Mouse (Mus musculus) E14TG2a.4 (cell line): ENCODE results near the gene Zfp329.
A peak's percentile ranks its signal among the peaks of the same experiment; 100 is the strongest.
"Not testable (repeated sequence)": the region's sequence is repeated elsewhere in the genome, so short reads cannot be mapped to it uniquely, and the experiment has no call there.

Experiments used
- H3K27me3 ChIP-seq: 2 replicates; pipeline ENCODE4 v1.6.1; 2014; ENCODE audit warnings: low read length, control low read depth; ENCODE audit not compliant: insufficient read depth
- H3K36me3 ChIP-seq: 2 replicates; pipeline ENCODE4 v1.6.1; 2014; ENCODE audit warnings: low read length, control low read depth; ENCODE audit not compliant: insufficient read depth
- H3K4me1 ChIP-seq: replicated peaks from 2 replicates; pipeline ENCODE4 v1.6.1; 2014; ENCODE audit warnings: low read depth, low read length, control low read depth
- H3K4me3 ChIP-seq: replicated peaks from 2 replicates; pipeline ENCODE4 v1.5.1; 2014; ENCODE audit warnings: mild to moderate bottlenecking, low read length
- H3K9me3 ChIP-seq: 2 replicates; pipeline ENCODE4 v1.6.1; 2014; ENCODE audit warnings: low read length, control low read depth
- CTCF ChIP-seq: conservative IDR thresholded peaks from 2 replicates; pipeline ENCODE4 v1.5.1; 2014; ENCODE audit warnings: low read length
- NANOG ChIP-seq: IDR thresholded peaks from 2 replicates; pipeline ENCODE4 v1.6.1; 2014; ENCODE audit warnings: borderline replicate concordance, low read length, mixed read lengths
- POU5F1 ChIP-seq: IDR thresholded peaks from 2 replicates; pipeline ENCODE4 v1.6.1; 2014; ENCODE audit warnings: low read length, borderline replicate concordance

Zfp329 gene

GRCm38 (mm10) chr7:12797971-12798370 lies 20.7 kb downstream of the Zfp329 start:
- Histone ChIP-seq H3K4me3 (no peak overlapping the region), H3K4me1 (peaks cover 26% of the 10 kb centered on the region), H3K27me3 (no peaks in the 10 kb centered on the region), H3K9me3 (no peaks in the 10 kb centered on the region), H3K36me3 (no peaks in the 10 kb centered on the region)
- TF ChIP-seq NANOG, result no peak
- no peak for TF ChIP-seq POU5F1
- TF ChIP-seq CTCF, result peak; percentile 15; the same call in 1 of the 2 replicates

GRCm38 (mm10) chr7:12792624-12793023 lies 26.0 kb downstream of the Zfp329 start:
- H3K27me3 ChIP-seq, H3K36me3 ChIP-seq, H3K4me3 ChIP-seq, H3K9me3 ChIP-seq: not testable (repeated sequence)
- peaks cover 14% of the 10 kb centered on the region; the same call in 1 of the 2 replicates for H3K4me1 ChIP-seq

- Histone ChIP-seq H3K36me3 (no peaks in the 10 kb centered on the region), H3K4me3 (no peak overlapping the region), H3K4me1 (peaks cover 13% of the 10 kb centered on the region; the same call in 1 of the 2 replicates), H3K9me3 (no peaks in the 10 kb centered on the region), H3K27me3 (peaks cover 3% of the 10 kb centered on the region; the same call in 1 of the 2 replicates)
- no peak for TF ChIP-seq POU5F1
- no peak for TF ChIP-seq NANOG
- TF ChIP-seq CTCF, result no peak
Observed at GRCm38 (mm10) chr7:12788025-12788424, 30.6 kb downstream of the Zfp329 start.

GRCm38 (mm10) chr7:12787333-12787732 lies 31.3 kb downstream of the Zfp329 start:
- no peak overlapping the region for H3K4me3 ChIP-seq
- H3K9me3 ChIP-seq, result no peaks in the 10 kb centered on the region
- no peaks in the 10 kb centered on the region for H3K36me3 ChIP-seq
- peaks cover 9% of the 10 kb centered on the region; the same call in 1 of the 2 replicates for H3K4me1 ChIP-seq
- TF ChIP-seq NANOG (no peak), CTCF (no peak), POU5F1 (no peak)
- H3K27me3 ChIP-seq, result 0 out of 2 replicates have a peak, but pooled peaks cover 3% of the 10 kb centered on the region

- no peak for TF ChIP-seq NANOG
- TF ChIP-seq CTCF, result no peak
- no peak for TF ChIP-seq POU5F1
Observed at GRCm38 (mm10) chr7:12780151-12780830, 38.4 kb downstream of the Zfp329 start.

GRCm38 (mm10) chr7:12779782-12780150 lies 38.9 kb downstream of the Zfp329 start:
- Histone ChIP-seq H3K27me3 (peaks cover 8% of the 10 kb centered on the region; the same call in 1 of the 2 replicates), H3K36me3 (peaks cover 11% of the 10 kb centered on the region), H3K4me3 (peak overlapping the region; percentile 94), H3K4me1 (peaks cover 27% of the 10 kb centered on the region), H3K9me3 (peaks cover 2% of the 10 kb centered on the region; the same call in 1 of the 2 replicates)
- TF ChIP-seq NANOG (no peak), POU5F1 (no peak), CTCF (no peak)

More at GRCm38 (mm10) chr7:12780151-12780830, 38.4 kb downstream of the Zfp329 start:
- Histone ChIP-seq H3K4me3 (peak overlapping the region; percentile 94), H3K27me3 (peaks cover 8% of the 10 kb centered on the region; the same call in 1 of the 2 replicates), H3K4me1 (peaks cover 27% of the 10 kb centered on the region), H3K36me3 (peaks cover 6% of the 10 kb centered on the region), H3K9me3 (no peaks in the 10 kb centered on the region; the same call in 1 of the 2 replicates)

GRCm38 (mm10) chr7:12779141-12779540 lies 39.5 kb downstream of the Zfp329 start:
- H3K9me3 ChIP-seq, result peaks cover 2% of the 10 kb centered on the region; the same call in 1 of the 2 replicates
- H3K4me1 ChIP-seq, result peaks cover 24% of the 10 kb centered on the region
- peaks cover 8% of the 10 kb centered on the region; the same call in 1 of the 2 replicates for H3K27me3 ChIP-seq
- TF ChIP-seq POU5F1 (no peak), CTCF (no peak), NANOG (no peak)
- peak overlapping the region; percentile 94; the same call in 1 of the 2 replicates for H3K4me3 ChIP-seq
- H3K36me3 ChIP-seq, result peaks cover 17% of the 10 kb centered on the region

- H3K4me1 ChIP-seq, result peaks cover 7% of the 10 kb centered on the region
- H3K36me3 ChIP-seq, result peaks cover 63% of the 10 kb centered on the region
- H3K27me3 ChIP-seq, result peaks cover 6% of the 10 kb centered on the region; the same call in 1 of the 2 replicates
- no peak for TF ChIP-seq NANOG
- no peak overlapping the region for H3K4me3 ChIP-seq
- peaks cover 2% of the 10 kb centered on the region; the same call in 1 of the 2 replicates for H3K9me3 ChIP-seq
Observed at GRCm38 (mm10) chr7:12774606-12775005, 44.1 kb downstream of the Zfp329 start.
